Mouse (Mus musculus) neural tube, embryonic 15.5 days (tissue): ENCODE measurements at regions not wholly inside any gene's neighbourhood (a gene's known extent, or its start where the extent isn't known, plus 50 kb on each side); places are given as distances from the start of the nearest gene placed in this dataset.
A peak's percentile ranks its signal among the peaks of the same experiment; 100 is the strongest.

Source experiments
- ATAC-seq: fragments of 200-750 bp; cut with Nextera tagmentation; 2 replicates; pipeline ENCODE4 v1.8.0; 2017; ENCODE audit warnings: mild to moderate bottlenecking, moderate TSS enrichment, moderate library complexity; ENCODE audit not compliant: low FRiP score
- H3K27ac ChIP-seq: fragments of 300-500 bp; sonication (generic); replicated peaks from 2 replicates; pipeline ENCODE4 v1.5.1; 2015; ENCODE audit warnings: mild to moderate bottlenecking, inconsistent platforms
- H3K27me3 ChIP-seq: fragments of 300-500 bp; sonication (generic); replicated peaks from 2 replicates; pipeline ENCODE4 v1.6.1; 2015; ENCODE audit warnings: inconsistent platforms
- H3K36me3 ChIP-seq: fragments of 300-500 bp; sonication (generic); 2 replicates; pipeline ENCODE4 v1.6.1; 2015; ENCODE audit warnings: inconsistent platforms
- H3K4me1 ChIP-seq: fragments of 300-500 bp; sonication (generic); 2 replicates; pipeline ENCODE4 v1.6.1; 2015; ENCODE audit warnings: inconsistent platforms
- H3K4me2 ChIP-seq: fragments of 300-500 bp; sonication (generic); 2 replicates; pipeline ENCODE4 v1.6.1; 2015; ENCODE audit warnings: inconsistent platforms, mild to moderate bottlenecking, moderate library complexity
- H3K4me3 ChIP-seq: fragments of 300-500 bp; sonication (generic); replicated peaks from 2 replicates; pipeline ENCODE4 v1.5.1; 2015; ENCODE audit warnings: mild to moderate bottlenecking, inconsistent platforms
- H3K9ac ChIP-seq: fragments of 300-500 bp; sonication (generic); replicated peaks from 2 replicates; pipeline ENCODE4 v1.6.1; 2015; ENCODE audit warnings: mild to moderate bottlenecking, inconsistent platforms
- H3K9me3 ChIP-seq: fragments of 300-500 bp; sonication (generic); replicated peaks from 2 replicates; pipeline ENCODE4 v1.6.1; 2016; ENCODE audit warnings: inconsistent platforms
- WGBS: fragments of 180-500 bp; shearing (Covaris S2); methylation state at CpG from one replicate; pipeline ENCODE4 v1.1.7; 2015; ENCODE audit warnings: mixed read lengths; 5-methylcytosine and 5-hydroxymethylcytosine counted together

GRCm38 (mm10) chr17:82925751-82926150, 289.3 kb upstream of the Pkdcc start:
- Histone ChIP-seq H3K4me3 (no peak overlapping the region), H3K36me3 (no peaks in the 10 kb centered on the region), H3K27me3 (no peaks in the 10 kb centered on the region), H3K9ac (no peak overlapping the region), H3K4me2 (no peak overlapping the region), H3K27ac (no peak overlapping the region), H3K9me3 (no peaks in the 10 kb centered on the region), H3K4me1 (peaks cover 4% of the 10 kb centered on the region; the same call in 1 of the 2 replicates)
- no peak for ATAC-seq
- WGBS = 83% methylated on average over 2 of the region's 2 CpGs

GRCm38 (mm10) chr17:82927681-82928080, 287.4 kb upstream of the Pkdcc start:
- no peak overlapping the region for H3K4me3 ChIP-seq
- H3K4me2 ChIP-seq = no peak overlapping the region
- WGBS = 98% methylated on average over 3 of the region's 3 CpGs
- no peaks in the 10 kb centered on the region for H3K27me3 ChIP-seq
- H3K27ac ChIP-seq = no peak overlapping the region
- H3K9ac ChIP-seq = no peak overlapping the region
- no peaks in the 10 kb centered on the region for H3K9me3 ChIP-seq
- ATAC-seq = no peak
- no peaks in the 10 kb centered on the region for H3K36me3 ChIP-seq
- peaks cover 4% of the 10 kb centered on the region; the same call in 1 of the 2 replicates for H3K4me1 ChIP-seq

- H3K27ac ChIP-seq = no peak overlapping the region
- 17% methylated on average over 3 of the region's 3 CpGs for WGBS
- no peak for ATAC-seq
These were observed 285.6 kb upstream of the Pkdcc start for GRCm38 (mm10) chr17:82929511-82929910.

GRCm38 (mm10) chr17:82930738-82931137, 284.4 kb upstream of the Pkdcc start:
- ATAC-seq = no peak
- Histone ChIP-seq H3K9me3 (no peaks in the 10 kb centered on the region), H3K4me1 (peaks cover 4% of the 10 kb centered on the region; the same call in 1 of the 2 replicates), H3K27me3 (no peaks in the 10 kb centered on the region), H3K4me3 (no peak overlapping the region), H3K27ac (no peak overlapping the region), H3K9ac (no peak overlapping the region), H3K36me3 (no peaks in the 10 kb centered on the region), H3K4me2 (no peak overlapping the region)
- 61% methylated on average over 1 of the region's 1 CpGs for WGBS

More at GRCm38 (mm10) chr17:82929511-82929910, 285.6 kb upstream of the Pkdcc start:
- Histone ChIP-seq H3K9ac (no peak overlapping the region), H3K9me3 (no peaks in the 10 kb centered on the region), H3K4me1 (peaks cover 4% of the 10 kb centered on the region; the same call in 1 of the 2 replicates), H3K36me3 (no peaks in the 10 kb centered on the region), H3K27me3 (no peaks in the 10 kb centered on the region), H3K4me3 (no peak overlapping the region), H3K4me2 (no peak overlapping the region)

- H3K9ac ChIP-seq = no peak overlapping the region
- ATAC-seq = no peak
- 94% methylated on average over 4 of the region's 4 CpGs for WGBS
- H3K9me3 ChIP-seq = no peaks in the 10 kb centered on the region
- no peak overlapping the region for H3K4me2 ChIP-seq
- no peak overlapping the region for H3K27ac ChIP-seq
- H3K4me1 ChIP-seq = peaks cover 4% of the 10 kb centered on the region; the same call in 1 of the 2 replicates
- no peaks in the 10 kb centered on the region for H3K36me3 ChIP-seq
- H3K27me3 ChIP-seq = no peaks in the 10 kb centered on the region
- no peak overlapping the region for H3K4me3 ChIP-seq
These were observed 283.6 kb upstream of the Pkdcc start for GRCm38 (mm10) chr17:82931476-82931875.

GRCm38 (mm10) chr17:82936836-82937235, 278.3 kb upstream of the Pkdcc start:
- no peak for ATAC-seq
- Histone ChIP-seq H3K9ac (no peak overlapping the region), H3K4me1 (no peaks in the 10 kb centered on the region), H3K4me2 (no peak overlapping the region), H3K27me3 (no peaks in the 10 kb centered on the region), H3K27ac (no peak overlapping the region), H3K9me3 (no peaks in the 10 kb centered on the region), H3K4me3 (no peak overlapping the region), H3K36me3 (no peaks in the 10 kb centered on the region)
- 67% methylated on average over 3 of the region's 3 CpGs for WGBS

- H3K4me1 ChIP-seq = no peaks in the 10 kb centered on the region
- 64% methylated on average over 4 of the region's 4 CpGs for WGBS
- no peak overlapping the region for H3K9ac ChIP-seq
- no peak overlapping the region for H3K27ac ChIP-seq
- H3K27me3 ChIP-seq = no peaks in the 10 kb centered on the region
- H3K9me3 ChIP-seq = no peaks in the 10 kb centered on the region
- ATAC-seq = no peak
- H3K36me3 ChIP-seq = no peaks in the 10 kb centered on the region
- no peak overlapping the region for H3K4me2 ChIP-seq
- H3K4me3 ChIP-seq = no peak overlapping the region
These were observed 269.0 kb upstream of the Pkdcc start for GRCm38 (mm10) chr17:82946083-82946482.

GRCm38 (mm10) chr17:82949794-82950193, 265.3 kb upstream of the Pkdcc start:
- no peaks in the 10 kb centered on the region for H3K36me3 ChIP-seq
- no peak overlapping the region for H3K9ac ChIP-seq
- 56% methylated on average over 4 of the region's 4 CpGs for WGBS
- H3K27me3 ChIP-seq = no peaks in the 10 kb centered on the region
- ATAC-seq = no peak
- H3K4me3 ChIP-seq = no peak overlapping the region
- H3K9me3 ChIP-seq = no peaks in the 10 kb centered on the region
- H3K4me2 ChIP-seq = no peak overlapping the region
- H3K4me1 ChIP-seq = no peaks in the 10 kb centered on the region
- H3K27ac ChIP-seq = no peak overlapping the region

GRCm38 (mm10) chr17:82950268-82950667, 264.8 kb upstream of the Pkdcc start:
- ATAC-seq = no peak
- Histone ChIP-seq H3K4me2 (no peak overlapping the region), H3K27ac (no peak overlapping the region), H3K9ac (no peak overlapping the region), H3K9me3 (no peaks in the 10 kb centered on the region), H3K27me3 (no peaks in the 10 kb centered on the region), H3K4me1 (no peaks in the 10 kb centered on the region), H3K4me3 (no peak overlapping the region), H3K36me3 (no peaks in the 10 kb centered on the region)
- WGBS = 81% methylated on average over 14 of the region's 14 CpGs

- H3K4me1 ChIP-seq = no peaks in the 10 kb centered on the region
- no peak overlapping the region for H3K4me3 ChIP-seq
- ATAC-seq = peak; percentile 74
- peaks cover 5% of the 10 kb centered on the region; the same call in 1 of the 2 replicates for H3K27me3 ChIP-seq
- H3K9me3 ChIP-seq = no peaks in the 10 kb centered on the region
- H3K36me3 ChIP-seq = no peaks in the 10 kb centered on the region
- H3K4me2 ChIP-seq = no peak overlapping the region
- H3K9ac ChIP-seq = no peak overlapping the region
- 37% methylated on average over 4 of the region's 4 CpGs for WGBS
- H3K27ac ChIP-seq = no peak overlapping the region
These were observed 257.7 kb upstream of the Pkdcc start for GRCm38 (mm10) chr17:82957409-82957808.

GRCm38 (mm10) chr17:82963374-82963773, 251.7 kb upstream of the Pkdcc start:
- 86% methylated on average over 3 of the region's 3 CpGs for WGBS

GRCm38 (mm10) chr17:82999710-83000109, 215.4 kb upstream of the Pkdcc start:
- H3K4me1 ChIP-seq = no peaks in the 10 kb centered on the region
- no peak overlapping the region for H3K4me3 ChIP-seq
- no peaks in the 10 kb centered on the region for H3K36me3 ChIP-seq
- no peaks in the 10 kb centered on the region for H3K27me3 ChIP-seq
- H3K9me3 ChIP-seq = no peaks in the 10 kb centered on the region
- H3K9ac ChIP-seq = no peak overlapping the region
- WGBS = 57% methylated on average over 10 of the region's 10 CpGs
- H3K4me2 ChIP-seq = peak overlapping the region; percentile 21; the same call in 1 of the 2 replicates
- 0 out of 2 replicates have a peak, but pooled peaks have one; percentile 49 for ATAC-seq
- H3K27ac ChIP-seq = no peak overlapping the region

More at GRCm38 (mm10) chr17:82963374-82963773, 251.7 kb upstream of the Pkdcc start:
- Histone ChIP-seq H3K4me1 (no peaks in the 10 kb centered on the region), H3K9ac (no peak overlapping the region), H3K4me2 (no peak overlapping the region), H3K4me3 (no peak overlapping the region), H3K9me3 (no peaks in the 10 kb centered on the region), H3K27ac (no peak overlapping the region), H3K27me3 (peaks cover 3% of the 10 kb centered on the region; the same call in 1 of the 2 replicates), H3K36me3 (no peaks in the 10 kb centered on the region)
- no peak for ATAC-seq
